Mouse (Mus musculus) heart, adult 8-10 months (tissue): ENCODE data around the gene Tsen34. TPM values are rescaled to one million over a fixed set of nuclear protein-coding genes. Genes with fewer than 3 reads are reported as not detected.
"Not testable (repeated sequence)": the region's sequence is repeated elsewhere in the genome, so short reads cannot be mapped to it uniquely, and the experiment has no call there.

Experiments used
- DNase-seq: peaks from one replicate; pipeline ENCODE4 v3.0.0; 2022; ENCODE audit warnings: low spot score
- microRNA-seq: library from miRNA; unstranded; fragments of <30 nt; microRNA quantifications from one replicate; pipeline ENCODE4 v1.2.0, GENCODE M21; 2022
- total RNA-seq, 4 experiments: library from RNA; stranded (reverse); gene quantifications; 2 replicates each; pipeline ENCODE4 v1.2.4; 2022

Tsen34 gene
- total RNA-seq, 4 experiments from 2014 or later: 65.3 to 88.1 (median 74.1) TPM

GRCm38 (mm10) chr7:3720268-3720667, 27.6 kb downstream of the Tsen34 start, which contains the start of gene Pirb:
Gene Pirb, minus strand, starts transcription at chr7:3720391.
- not testable (repeated sequence) for DNase-seq

GRCm38 (mm10) chr7:3725459-3725858, 32.8 kb downstream of the Tsen34 start:
- DNase-seq: not testable (repeated sequence)

GRCm38 (mm10) chr7:3732675-3733074, 40.0 kb downstream of the Tsen34 start:
- not testable (repeated sequence) for DNase-seq

Small RNAs within 50 kb of the gene (microRNA-seq; reads per million reads assigned to microRNA genes)
- gene Mir3572: 2.5 reads per million

Other genes with a start within 250 kb of the Tsen34 start
- not detected for gene Tarm1, start 190.2 kb upstream of the Tsen34 start, total RNA-seq
- under 1 TPM; 0.14 to 0.16 (median 0.15) TPM for gene Oscar, start 76.7 kb upstream of the Tsen34 start, total RNA-seq
- gene Ndufa3, start 75.5 kb upstream of the Tsen34 start, total RNA-seq: 1,000 to 10,000 TPM; 2,114 to 2,277 (median 2,237) TPM
- gene Tfpt, start 62.9 kb upstream of the Tsen34 start, total RNA-seq: 10 to 100 TPM; 17.4 to 22.9 (median 18.9) TPM
- gene Prpf31, start 62.9 kb upstream of the Tsen34 start, total RNA-seq: 10 to 100 TPM; 21.4 to 28.6 (median 25.2) TPM
- 10 to 100 TPM; 19.5 to 26.0 (median 23.2) TPM for gene Cnot3, start 47.6 kb upstream of the Tsen34 start, total RNA-seq
- gene Leng1, start 27.0 kb upstream of the Tsen34 start, total RNA-seq: 10 to 100 TPM; 10.4 to 12.8 (median 11.8) TPM
- 1 to 10 TPM in 1 of 4 experiments, under 1 TPM in 3; 0.66 to 1.1 (median 0.80) TPM for gene Tmc4, start 15.3 kb upstream of the Tsen34 start, total RNA-seq
- gene Mboat7, start 660 bp downstream of the Tsen34 start, total RNA-seq: 10 to 100 TPM; 19.2 to 23.5 (median 22.3) TPM
- gene Rps9, start 11.1 kb downstream of the Tsen34 start, total RNA-seq: 100 to 1,000 TPM; 559 to 671 (median 596) TPM
- gene Pirb, start 27.5 kb downstream of the Tsen34 start, total RNA-seq: 1 to 10 TPM; 1.4 to 3.4 (median 1.6) TPM
- under 1 TPM in 2 of 4 experiments, not detected in 2; 0.22 to 0.75 TPM for gene Gm15448, start 132.8 kb downstream of the Tsen34 start, total RNA-seq
- gene Pira2, start 152.2 kb downstream of the Tsen34 start, total RNA-seq: under 1 TPM in 1 of 4 experiments, not detected in 3; 0.12 TPM
- gene Gm14548, start 205.3 kb downstream of the Tsen34 start, total RNA-seq: under 1 TPM in 2 of 4 experiments, not detected in 2; 0.14 to 0.28 TPM
- under 1 TPM in 2 of 4 experiments, not detected in 2; 0.24 to 0.63 TPM for gene Lilra6, start 222.6 kb downstream of the Tsen34 start, total RNA-seq